Mouse (Mus musculus): ENCODE measurements around the gene Col15a1. TPM values are rescaled to one million over a fixed set of nuclear protein-coding genes. Genes with fewer than 3 reads are reported as not detected.

The Col15a1 gene
- polyA plus RNA-seq, 1 experiment = 3.5 TPM

DNA sequence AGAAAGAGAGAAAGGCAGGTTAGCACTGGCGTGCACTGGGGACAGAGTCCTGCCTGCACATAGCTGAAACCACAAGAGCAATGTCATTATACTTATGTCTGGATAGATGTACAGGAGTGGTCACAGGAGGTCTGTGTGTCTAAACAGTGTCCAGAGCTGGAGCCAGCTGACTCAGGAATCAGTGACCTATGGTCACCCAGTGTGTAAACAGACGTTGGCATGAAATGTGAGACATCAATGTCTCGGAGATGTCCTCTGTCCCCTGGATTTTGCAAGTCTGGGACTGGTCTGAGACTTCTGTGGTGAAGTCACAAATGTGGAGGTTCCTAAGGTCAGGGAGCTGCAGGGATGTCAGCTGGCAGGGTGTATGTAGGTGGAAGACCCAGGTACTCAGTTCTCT is 50.2 kb downstream of the Col15a1 start:
- H3K27ac ChIP-seq (ENCODE audit: insufficient read depth, low read length) = no peak overlapping the region
- H3K36me3 ChIP-seq (ENCODE audit: control insufficient read depth, insufficient read depth, low read length) = no peaks in the 10 kb centered on the region
- no peaks in the 10 kb centered on the region for H3K27me3 ChIP-seq (ENCODE audit: control insufficient read depth, insufficient read depth, low read length)
- WGBS = 79% methylated on average over 3 of the region's 3 CpGs
- no peak overlapping the region for H3K4me3 ChIP-seq (ENCODE audit: extremely low read depth, insufficient read depth, insufficient read length)
- no peak for DNase-seq (ENCODE audit: low read depth in 1 of 2, low spot score in 2 of 2)
- TF ChIP-seq CTCF (IDR thresholded peaks at IDR 0.05; ENCODE audit: extremely low read depth, insufficient read depth, insufficient read length, insufficient replicate concordance) = no peak
- no peak for TF ChIP-seq POLR2A (IDR thresholded peaks at IDR 0.05; ENCODE audit: low read depth, low read length)
- no peaks in the 10 kb centered on the region for H3K4me1 ChIP-seq (ENCODE audit: control insufficient read depth, insufficient read depth, insufficient read length)

DNA sequence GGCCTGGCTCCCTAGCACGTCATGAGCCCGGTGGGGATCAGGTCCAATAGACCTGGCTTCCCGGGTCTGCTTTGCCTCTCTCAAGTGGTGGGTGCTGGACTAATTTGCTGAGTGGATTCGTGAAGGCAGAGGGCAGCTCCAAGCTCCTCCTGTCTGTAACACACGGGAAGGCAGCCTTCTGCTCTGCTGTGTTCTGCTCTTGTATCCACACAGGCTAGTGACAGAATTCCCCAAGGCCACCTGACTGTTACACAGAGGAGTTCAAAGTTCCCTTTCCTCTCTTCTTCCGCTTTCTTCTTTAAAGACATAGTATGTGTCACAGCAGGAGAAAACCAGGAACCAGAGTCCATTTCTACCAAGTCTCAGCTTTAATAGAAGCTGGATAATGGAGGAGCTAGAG is 53.1 kb downstream of the Col15a1 start:
- H3K27me3 ChIP-seq (ENCODE audit: control insufficient read depth, insufficient read depth, low read length) = no peaks in the 10 kb centered on the region
- TF ChIP-seq CTCF (IDR thresholded peaks at IDR 0.05; ENCODE audit: extremely low read depth, insufficient read depth, insufficient read length, insufficient replicate concordance) = no peak
- TF ChIP-seq POLR2A (IDR thresholded peaks at IDR 0.05; ENCODE audit: low read depth, low read length) = no peak
- 78% methylated on average over 6 of the region's 6 CpGs for WGBS
- no peaks in the 10 kb centered on the region for H3K36me3 ChIP-seq (ENCODE audit: control insufficient read depth, insufficient read depth, low read length)
- H3K27ac ChIP-seq (ENCODE audit: insufficient read depth, low read length) = no peak overlapping the region
- no peak overlapping the region for H3K4me3 ChIP-seq (ENCODE audit: extremely low read depth, insufficient read depth, insufficient read length)
- no peak for DNase-seq (ENCODE audit: low read depth in 1 of 2, low spot score in 2 of 2)
- H3K4me1 ChIP-seq (ENCODE audit: control insufficient read depth, insufficient read depth, insufficient read length) = no peaks in the 10 kb centered on the region

GRCm38 (mm10) chr4:47261919-47262318 is 54.0 kb downstream of the Col15a1 start:
- Histone ChIP-seq H3K27me3 (ENCODE audit: control insufficient read depth, insufficient read depth, low read length) (no peaks in the 10 kb centered on the region), H3K27ac (ENCODE audit: insufficient read depth, low read length) (no peak overlapping the region), H3K4me3 (ENCODE audit: extremely low read depth, insufficient read depth, insufficient read length) (no peak overlapping the region), H3K4me1 (ENCODE audit: control insufficient read depth, insufficient read depth, insufficient read length) (no peaks in the 10 kb centered on the region), H3K36me3 (ENCODE audit: control insufficient read depth, insufficient read depth, low read length) (no peaks in the 10 kb centered on the region)
- TF ChIP-seq POLR2A (IDR thresholded peaks at IDR 0.05; ENCODE audit: low read depth, low read length) (no peak), CTCF (IDR thresholded peaks at IDR 0.05; ENCODE audit: extremely low read depth, insufficient read depth, insufficient read length, insufficient replicate concordance) (no peak)
- WGBS = 26% methylated on average over 5 of the region's 5 CpGs
- DNase-seq (ENCODE audit: low read depth in 1 of 2, low spot score in 2 of 2) = no peak

DNA sequence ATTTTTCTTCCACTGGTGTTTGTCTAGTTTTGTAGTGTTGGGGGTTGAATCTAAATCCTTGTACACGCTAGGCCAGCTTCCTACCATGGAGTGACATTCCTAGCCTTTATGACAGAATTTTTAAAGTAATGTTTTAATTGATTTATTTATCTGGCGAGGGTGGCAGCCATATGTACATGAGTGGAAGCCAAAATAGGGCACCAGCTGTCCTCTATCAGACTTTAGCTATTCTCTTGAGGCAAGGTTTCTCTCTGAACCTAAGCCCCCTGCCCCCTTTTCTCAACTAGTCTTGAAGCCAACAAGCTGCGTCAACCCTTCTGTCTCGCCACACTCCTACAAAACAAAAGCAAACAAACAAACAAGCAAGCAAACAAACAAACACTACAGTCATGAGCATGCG is 57.6 kb downstream of the Col15a1 start:
- Histone ChIP-seq H3K27ac (ENCODE audit: insufficient read depth, low read length) (no peak overlapping the region), H3K4me3 (ENCODE audit: extremely low read depth, insufficient read depth, insufficient read length) (no peak overlapping the region), H3K4me1 (ENCODE audit: control insufficient read depth, insufficient read depth, insufficient read length) (no peaks in the 10 kb centered on the region), H3K27me3 (ENCODE audit: control insufficient read depth, insufficient read depth, low read length) (no peaks in the 10 kb centered on the region), H3K36me3 (ENCODE audit: control insufficient read depth, insufficient read depth, low read length) (no peaks in the 10 kb centered on the region)
- WGBS = 88% methylated on average over 5 of the region's 5 CpGs
- no peak for DNase-seq (ENCODE audit: low read depth in 1 of 2, low spot score in 2 of 2)
- TF ChIP-seq CTCF (IDR thresholded peaks at IDR 0.05; ENCODE audit: extremely low read depth, insufficient read depth, insufficient read length, insufficient replicate concordance) = no peak
- no peak for TF ChIP-seq POLR2A (IDR thresholded peaks at IDR 0.05; ENCODE audit: low read depth, low read length)

GRCm38 (mm10) chr4:47272452-47273130 is 64.6 kb downstream of the Col15a1 start:
- TF ChIP-seq CTCF (IDR thresholded peaks at IDR 0.05; ENCODE audit: extremely low read depth, insufficient read depth, insufficient read length, insufficient replicate concordance) = no peak
- no peak for TF ChIP-seq POLR2A (IDR thresholded peaks at IDR 0.05; ENCODE audit: low read depth, low read length)
- H3K4me3 ChIP-seq (ENCODE audit: extremely low read depth, insufficient read depth, insufficient read length) = no peak overlapping the region
- H3K27ac ChIP-seq (ENCODE audit: insufficient read depth, low read length) = no peak overlapping the region
- WGBS = 73% methylated on average over 9 of the region's 9 CpGs
- H3K4me1 ChIP-seq (ENCODE audit: control insufficient read depth, insufficient read depth, insufficient read length) = no peaks in the 10 kb centered on the region
- H3K27me3 ChIP-seq (ENCODE audit: control insufficient read depth, insufficient read depth, low read length) = no peaks in the 10 kb centered on the region
- no peak for DNase-seq (ENCODE audit: low read depth in 1 of 2, low spot score in 2 of 2)
- H3K36me3 ChIP-seq (ENCODE audit: control insufficient read depth, insufficient read depth, low read length) = no peaks in the 10 kb centered on the region

DNA sequence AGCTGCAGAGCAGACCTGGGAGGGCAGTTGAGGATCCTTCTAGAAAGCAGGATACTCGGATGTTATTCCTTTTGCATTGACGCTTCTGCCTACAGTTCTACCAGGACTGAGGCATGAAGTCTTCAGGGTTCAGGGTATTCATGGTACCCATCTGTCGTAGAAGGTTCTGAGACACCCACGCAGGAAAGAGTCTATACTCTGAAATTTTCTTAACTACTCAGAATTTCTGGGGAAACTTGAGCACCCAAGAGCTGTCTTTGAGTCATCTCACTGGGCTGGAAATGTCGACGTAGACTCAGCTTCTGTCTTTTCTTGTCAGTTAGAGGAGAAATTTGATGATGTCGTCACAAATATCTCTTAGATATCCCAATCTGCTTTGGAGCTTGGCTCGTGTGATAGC is 65.8 kb downstream of the Col15a1 start:
- Histone ChIP-seq H3K4me3 (ENCODE audit: extremely low read depth, insufficient read depth, insufficient read length) (no peak overlapping the region), H3K27ac (ENCODE audit: insufficient read depth, low read length) (no peak overlapping the region), H3K4me1 (ENCODE audit: control insufficient read depth, insufficient read depth, insufficient read length) (no peaks in the 10 kb centered on the region), H3K27me3 (ENCODE audit: control insufficient read depth, insufficient read depth, low read length) (no peaks in the 10 kb centered on the region), H3K36me3 (ENCODE audit: control insufficient read depth, insufficient read depth, low read length) (no peaks in the 10 kb centered on the region)
- 80% methylated on average over 8 of the region's 8 CpGs for WGBS
- no peak for TF ChIP-seq CTCF (IDR thresholded peaks at IDR 0.05; ENCODE audit: extremely low read depth, insufficient read depth, insufficient read length, insufficient replicate concordance)
- TF ChIP-seq POLR2A (IDR thresholded peaks at IDR 0.05; ENCODE audit: low read depth, low read length) = no peak
- DNase-seq (ENCODE audit: low read depth in 1 of 2, low spot score in 2 of 2) = no peak

DNA sequence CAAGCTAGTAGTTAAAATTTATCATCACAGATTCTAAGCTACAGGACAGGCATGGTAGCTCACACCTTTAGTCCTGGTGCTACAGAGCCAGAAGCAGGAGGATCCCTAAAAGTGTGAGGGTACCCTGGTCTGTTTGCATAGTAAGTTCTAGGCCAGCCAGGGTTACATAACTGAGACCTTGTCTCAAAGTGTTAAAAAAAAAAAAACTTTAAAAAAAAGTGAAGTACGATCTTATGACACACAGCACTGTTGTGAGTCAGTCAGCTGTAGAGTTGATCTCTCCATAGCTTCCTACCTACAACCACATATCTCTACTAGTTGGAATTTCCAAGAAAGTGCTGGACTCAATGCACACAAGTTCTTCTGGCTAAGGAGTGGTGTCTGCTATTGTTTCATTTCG is 67.0 kb downstream of the Col15a1 start:
- no peaks in the 10 kb centered on the region for H3K27me3 ChIP-seq (ENCODE audit: control insufficient read depth, insufficient read depth, low read length)
- 59% methylated on average over 2 of the region's 2 CpGs for WGBS
- no peaks in the 10 kb centered on the region for H3K4me1 ChIP-seq (ENCODE audit: control insufficient read depth, insufficient read depth, insufficient read length)
- no peak for DNase-seq (ENCODE audit: low read depth in 1 of 2, low spot score in 2 of 2)
- H3K36me3 ChIP-seq (ENCODE audit: control insufficient read depth, insufficient read depth, low read length) = no peaks in the 10 kb centered on the region
- no peak overlapping the region for H3K27ac ChIP-seq (ENCODE audit: insufficient read depth, low read length)
- TF ChIP-seq CTCF (IDR thresholded peaks at IDR 0.05; ENCODE audit: extremely low read depth, insufficient read depth, insufficient read length, insufficient replicate concordance) = no peak
- no peak for TF ChIP-seq POLR2A (IDR thresholded peaks at IDR 0.05; ENCODE audit: low read depth, low read length)
- no peak overlapping the region for H3K4me3 ChIP-seq (ENCODE audit: extremely low read depth, insufficient read depth, insufficient read length)
